Mouse (Mus musculus) heart, postnatal 14 days (tissue): ENCODE data around the gene Cdr2. TPM values are rescaled to one million over a fixed set of nuclear protein-coding genes. Genes with fewer than 3 reads are reported as not detected.
"Not testable (repeated sequence)": the region's sequence is repeated elsewhere in the genome, so short reads cannot be mapped to it uniquely, and the experiment has no call there.

Source experiments
- DNase-seq, 2 experiments: peaks; one replicate each; pipeline ENCODE4 v3.0.0; 2021 to 2022
- intact Hi-C: fragments of 180-260 bp; cut with DNase I; formaldehyde crosslinking; loops from one replicate; pipeline ENCODE4 v1.15.1; 2025
- long read RNA-seq, 2 experiments: library from polyadenylated mRNA; stranded (forward); transcript quantifications; one replicate each; pipeline ENCODE4 v2.0.0; 2021
- total RNA-seq, 2 experiments: library from RNA; stranded (reverse); gene quantifications; 2 replicates each; pipeline ENCODE4 v1.2.3; 2021

Gene Cdr2
- total RNA-seq: 10 to 100 TPM; 24.1 to 24.8 TPM
- long read RNA-seq, experiment 1, transcript Cdr2-201 (5 exons, 2,525 nt): major isoform, 25 of 26 reads
- long read RNA-seq, experiment 1, partial matches to known transcripts: 1 of 26 reads
- long read RNA-seq, experiment 1, other reads (novel, unspliced or antisense): 0 of 26 reads
- long read RNA-seq, experiment 2, transcript Cdr2-201 (5 exons, 2,525 nt): major isoform, 17 of 18 reads
- long read RNA-seq, experiment 2, partial matches to known transcripts: 0 of 18 reads
- long read RNA-seq, experiment 2, other reads (novel, unspliced or antisense): 1 of 18 reads

- intact Hi-C loops: loop anchor here (2.0 to 5.0 kb wide), 2 partner anchors 46 to 50 kb away; partner anchors contain the start of gene Mettl9
- peak; percentile 92 to 96 for DNase-seq
These were observed at the start of gene Cdr2, which contains the start of gene Mfsd13b for GRCm38 (mm10) chr7:120982200-120982841. Gene Cdr2 (minus strand): TSS chr7:120982312. Gene Mfsd13b (plus strand): TSS chr7:120982509.

GRCm38 (mm10) chr7:121029947-121030346 lies 47.8 kb upstream of the Cdr2 start:
- DNase-seq: not testable (repeated sequence)

GRCm38 (mm10) chr7:121026300-121026699 lies 44.2 kb upstream of the Cdr2 start:
- no peak for DNase-seq
- intact Hi-C loops: no loop called here

More at GRCm38 (mm10) chr7:121029947-121030346, 47.8 kb upstream of the Cdr2 start:
- intact Hi-C loops: loop anchor here (5.0 kb wide), 2 partner anchors 48 to 188 kb away; partner anchors contain the start of genes Cdr2, Eef2k and Mfsd13b

GRCm38 (mm10) chr7:121025221-121026008 lies 43.3 kb upstream of the Cdr2 start:
- intact Hi-C loops: no loop called here
- no peak for DNase-seq

GRCm38 (mm10) chr7:121020277-121020676 lies 38.2 kb upstream of the Cdr2 start:
- DNase-seq: peak in 1 of 2 experiments; percentile 17
- intact Hi-C loops: no loop called here

- intact Hi-C loops: loop anchor here (10.0 kb wide), 1 partner anchor 106 kb away; no protein-coding TSS in a partner anchor
- DNase-seq: no peak
These were observed 36.7 kb upstream of the Cdr2 start for GRCm38 (mm10) chr7:121018778-121019177.

- intact Hi-C loops: loop anchor here (10.0 kb wide), 1 partner anchor 110 kb away; no protein-coding TSS in a partner anchor
- no peak for DNase-seq
These were observed 32.4 kb upstream of the Cdr2 start for GRCm38 (mm10) chr7:121014486-121014885.

- intact Hi-C loops: loop anchor here (10.0 kb wide), 1 partner anchor 113 kb away; no protein-coding TSS in a partner anchor
- no peak for DNase-seq
These were observed 29.9 kb upstream of the Cdr2 start for GRCm38 (mm10) chr7:121011794-121012689.

GRCm38 (mm10) chr7:121003793-121004418 lies 21.8 kb upstream of the Cdr2 start:
- DNase-seq: no peak
- intact Hi-C loops: no loop called here

- no peak for DNase-seq
- intact Hi-C loops: no loop called here
These were observed 20.4 kb upstream of the Cdr2 start for GRCm38 (mm10) chr7:121002407-121002928.

- intact Hi-C loops: no loop called here
- DNase-seq: no peak
These were observed 19.8 kb upstream of the Cdr2 start for GRCm38 (mm10) chr7:121001879-121002278.

- no peak for DNase-seq
- intact Hi-C loops: no loop called here
These were observed 18.1 kb upstream of the Cdr2 start for GRCm38 (mm10) chr7:121000065-121000822.

- intact Hi-C loops: no loop called here
- DNase-seq: no peak
These were observed 17.0 kb upstream of the Cdr2 start for GRCm38 (mm10) chr7:120999021-120999530.

GRCm38 (mm10) chr7:120991191-120991590 lies 9.1 kb upstream of the Cdr2 start:
- intact Hi-C loops: no loop called here
- DNase-seq: no peak

- no peak for DNase-seq
- intact Hi-C loops: loop anchor here (2.0 to 5.0 kb wide), 2 partner anchors 46 to 49 kb away; partner anchors contain the start of gene Mettl9
These were observed 856 bp upstream of the Cdr2 start for GRCm38 (mm10) chr7:120982968-120983367.

- intact Hi-C loops: loop anchor here (5.0 kb wide), 1 partner anchor 51 kb away; the partner anchor contains the start of gene Mettl9
- DNase-seq: peak; percentile 45 to 47
These were observed 884 bp downstream of the Cdr2 start for GRCm38 (mm10) chr7:120980931-120981924.
